Mouse (Mus musculus): ENCODE measurements around the gene Gm11437.

DNA sequence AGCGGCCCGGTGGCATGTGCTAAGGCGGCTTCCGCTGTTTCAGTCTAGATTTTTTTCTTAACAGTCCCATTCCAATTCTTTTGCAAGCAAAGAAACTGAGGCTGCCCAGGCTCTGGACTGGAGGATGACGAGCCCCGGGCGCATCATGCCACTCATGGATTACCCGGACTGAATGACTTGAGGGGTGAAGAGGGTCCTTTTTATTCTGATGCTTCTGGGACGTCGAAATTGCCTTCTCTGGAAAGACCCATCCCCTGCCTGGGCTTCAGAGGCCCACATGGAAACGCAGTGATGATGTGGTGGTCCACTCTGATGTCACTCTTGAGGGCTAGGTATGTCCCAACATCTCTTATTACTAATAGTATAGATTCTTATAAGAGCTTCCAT lies 37.5 kb downstream of the Gm11437 start:
- TF ChIP-seq CTCF (IDR thresholded peaks at IDR 0.05; ENCODE audit: extremely low read depth, insufficient read depth, low read length) (no peak), POLR2A (IDR thresholded peaks at IDR 0.05; ENCODE audit: extremely low read depth, insufficient read depth, low read length) (no peak)
